Mouse (Mus musculus) liver, postnatal 0 days (tissue): Measurements from ENCODE around the gene Slc11a1.

Source experiments
- CTCF ChIP-seq: sonication (generic); IDR thresholded peaks from 2 replicates; pipeline ENCODE4 v1.5.1; 2016; ENCODE audit warnings: antibody characterized with exemption, low read depth
- EP300 ChIP-seq: IDR thresholded peaks from 2 replicates; pipeline ENCODE4 v1.6.1; 2016; ENCODE audit warnings: antibody characterized with exemption, low read depth, mild to moderate bottlenecking

DNA sequence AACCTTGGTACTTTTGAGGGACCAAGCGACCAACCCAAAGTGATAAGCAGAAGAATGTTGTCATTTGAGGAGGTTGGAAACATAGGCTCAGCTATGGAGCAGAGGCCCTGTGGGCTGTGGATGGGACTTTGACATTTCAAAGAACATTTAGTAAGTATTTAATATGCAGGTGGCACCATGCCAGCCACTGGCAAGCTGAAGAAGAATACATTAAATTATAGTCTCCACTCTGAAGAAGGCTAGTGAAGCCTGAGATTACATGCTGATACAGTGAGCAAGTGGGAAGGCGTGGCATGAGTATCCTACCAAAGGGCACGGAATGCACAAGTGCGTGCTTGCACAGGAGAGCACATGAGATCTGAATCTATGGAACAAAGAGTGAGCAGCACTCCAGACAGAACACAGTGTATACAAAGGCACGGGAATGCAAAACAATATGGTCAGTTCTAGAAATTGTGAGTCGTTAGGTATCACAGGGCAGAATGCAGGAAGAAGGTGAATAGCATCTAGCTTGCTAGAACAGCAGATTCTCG lies 45.0 kb upstream of the Slc11a1 start:
- TF ChIP-seq CTCF (no peak), EP300 (no peak)
